Mouse (Mus musculus) hindlimb bud, embryonic 11.5 days (tissue): ENCODE measurements at regions not wholly inside any gene's neighbourhood (a gene's known extent, or its start where the extent isn't known, plus 50 kb on each side); places are given as distances from the start of the nearest gene placed in this dataset.

Experiments used
- DNase-seq: peaks from one replicate; pipeline ENCODE4 v3.0.0-alpha.2; 2012; ENCODE audit warnings: low read depth, low spot score; ENCODE audit errors: extremely low spot score

GRCm38 (mm10) chr8:8103492-8103891 is 557.5 kb downstream of the Efnb2 start:
- DNase-seq = no peak

DNA sequence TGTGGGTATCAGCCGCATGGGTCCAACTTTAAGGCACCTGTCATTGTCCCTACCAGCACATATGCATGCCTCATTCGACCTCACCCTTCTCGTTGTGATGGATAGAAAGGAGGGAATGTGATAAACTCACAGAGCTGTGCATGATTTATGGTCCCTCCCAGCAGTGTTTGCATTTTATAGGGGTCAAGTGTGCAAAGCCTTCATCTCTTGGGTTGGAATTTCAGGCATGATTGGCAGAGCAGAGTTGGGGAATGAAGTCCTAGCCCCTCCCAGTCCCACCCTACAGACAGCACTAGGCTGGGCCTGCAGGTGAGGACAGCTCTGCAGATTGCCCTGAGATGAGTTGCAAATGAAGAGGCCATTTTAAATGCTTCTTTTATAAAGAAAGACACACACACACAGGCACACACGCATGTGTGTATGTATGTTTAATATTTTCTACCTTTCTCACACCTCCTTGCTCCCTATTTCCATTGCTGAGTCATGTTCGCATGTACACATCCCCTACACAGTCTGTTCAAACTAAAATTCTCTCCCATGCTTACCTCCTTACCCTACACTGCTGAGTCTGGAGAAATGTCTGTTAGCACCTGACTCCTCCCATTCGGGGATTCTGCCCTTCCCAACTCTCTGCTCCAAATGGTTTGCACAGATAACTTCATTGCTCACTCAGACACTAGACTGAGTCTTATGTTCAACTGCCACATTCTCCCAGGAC is 558.9 kb downstream of the Efnb2 start:
- DNase-seq = peak; percentile 35

DNA sequence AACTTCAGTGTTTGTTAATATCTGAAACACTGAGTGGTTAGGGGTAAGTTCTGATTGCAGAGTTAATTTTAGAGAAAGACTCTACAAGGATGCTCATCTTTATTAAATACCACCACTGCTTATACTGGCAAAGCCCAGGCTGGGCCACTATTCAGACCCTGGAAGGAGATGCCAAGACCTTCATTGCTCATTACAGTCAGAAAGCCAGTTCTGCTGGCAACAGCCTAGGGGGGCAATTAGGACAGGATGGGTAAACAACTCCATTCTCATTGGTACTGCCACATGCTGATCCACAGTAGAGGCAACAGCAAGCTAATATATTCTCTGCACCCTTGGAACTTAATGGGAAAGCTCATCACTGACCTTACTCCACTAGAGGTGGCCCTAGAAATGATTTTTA is 568.5 kb downstream of the Efnb2 start:
- DNase-seq = no peak

DNA sequence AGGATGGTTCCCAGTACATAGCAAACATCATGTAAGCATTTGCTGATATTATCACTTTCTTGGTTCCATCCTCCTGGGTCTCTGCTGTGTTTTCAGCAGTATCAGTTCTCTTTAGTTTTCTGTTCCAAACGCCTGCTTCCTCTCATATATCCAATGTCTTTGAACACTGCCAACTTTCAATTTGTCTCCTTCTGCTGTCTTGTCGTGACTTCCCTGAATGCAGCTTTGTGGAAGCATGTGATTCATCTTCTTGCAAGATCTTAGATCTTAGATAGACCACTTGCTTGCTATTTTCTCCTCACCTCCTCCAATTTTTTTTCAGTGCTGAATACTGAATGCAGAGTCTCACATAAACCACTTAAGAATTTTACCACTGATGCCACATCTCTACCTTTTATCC is 576.4 kb downstream of the Efnb2 start:
- DNase-seq = no peak

GRCm38 (mm10) chr8:8064074-8064473 is 597.0 kb downstream of the Efnb2 start:
- DNase-seq = no peak

- no peak for DNase-seq
These were observed 606.7 kb downstream of the Efnb2 start for GRCm38 (mm10) chr8:8054224-8054916.

DNA sequence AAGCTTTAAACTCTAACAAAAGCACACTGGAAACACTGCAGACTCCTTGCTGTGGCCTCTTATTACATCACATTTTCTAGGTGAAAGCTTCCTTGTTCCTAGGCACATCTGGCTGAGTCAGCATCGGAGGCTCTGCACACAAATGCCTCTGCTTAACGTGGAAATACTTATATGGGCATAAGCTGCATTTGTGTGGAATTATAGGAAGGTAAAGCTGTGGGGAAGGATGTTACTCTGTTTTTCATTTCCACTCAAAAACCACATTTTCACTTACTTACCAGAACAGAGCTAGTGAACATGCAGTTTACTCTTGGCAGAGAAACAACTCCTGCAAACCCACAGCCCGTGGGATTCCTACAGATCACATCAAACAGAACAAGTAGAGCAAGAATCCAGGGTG is 609.9 kb downstream of the Efnb2 start:
- peak; percentile 31 for DNase-seq

DNA sequence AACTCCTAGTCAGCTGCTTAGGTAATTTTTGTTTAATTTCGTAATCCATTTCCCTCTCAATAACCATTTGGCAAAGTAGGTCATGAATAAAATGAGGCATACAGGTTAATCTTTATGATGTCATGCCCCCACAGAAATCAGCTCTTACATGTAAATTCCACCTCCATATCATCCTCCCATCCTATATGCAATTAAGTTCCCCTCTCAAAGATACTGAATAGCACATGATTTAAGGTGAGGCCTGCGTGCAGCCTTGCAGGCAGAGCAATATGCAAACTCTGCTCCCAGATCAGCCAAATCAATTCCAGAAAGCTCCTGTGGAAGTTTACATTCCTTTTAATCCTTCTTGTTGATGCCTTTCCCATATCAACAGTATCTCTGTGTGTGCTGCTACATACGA is 610.3 kb downstream of the Efnb2 start:
- DNase-seq = no peak

DNA sequence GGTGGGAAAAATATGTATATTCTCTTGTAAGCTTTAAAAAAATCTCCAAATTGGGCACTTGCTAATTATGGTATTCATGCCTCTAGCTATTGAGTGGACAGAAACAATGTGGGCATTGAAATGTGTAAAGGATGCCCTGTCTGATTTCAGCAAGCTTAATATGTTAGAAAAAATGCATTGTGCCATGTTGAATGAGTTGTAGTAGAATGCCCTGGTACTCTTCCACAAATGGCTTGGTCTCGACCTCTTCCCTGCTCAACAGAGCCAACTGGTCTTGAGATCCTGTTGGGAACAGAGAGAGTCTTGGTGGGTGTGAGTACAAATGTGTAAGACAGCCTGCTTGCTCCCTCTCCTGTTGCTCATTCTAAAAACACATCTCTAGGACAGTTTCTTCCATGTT is 616.1 kb downstream of the Efnb2 start:
- no peak for DNase-seq

DNA sequence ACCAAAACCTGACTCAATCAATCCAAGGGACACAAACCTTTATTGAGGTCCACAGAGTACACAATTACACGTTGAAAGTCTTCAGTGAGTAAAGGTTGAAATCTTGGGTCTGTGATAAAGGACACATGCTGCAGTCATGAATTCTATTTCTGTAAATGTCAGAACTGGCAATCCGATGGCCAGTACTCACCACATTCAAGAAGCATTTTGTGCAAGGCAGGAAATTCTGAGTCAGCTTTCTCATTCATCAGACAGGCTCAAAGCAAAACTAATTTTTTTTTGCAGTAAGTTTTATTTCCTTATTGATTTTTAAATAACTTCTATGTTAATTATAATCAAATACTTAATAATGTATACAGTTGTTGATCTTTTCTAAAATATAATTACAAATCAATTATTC is 616.7 kb downstream of the Efnb2 start:
- DNase-seq = no peak

- DNase-seq = no peak
These were observed 623.1 kb downstream of the Efnb2 start for GRCm38 (mm10) chr8:8037929-8038328.

GRCm38 (mm10) chr8:8011151-8011550 is 649.9 kb downstream of the Efnb2 start:
- no peak for DNase-seq

GRCm38 (mm10) chr8:7994905-7995304 is 666.1 kb downstream of the Efnb2 start:
- no peak for DNase-seq

GRCm38 (mm10) chr8:7988820-7989219 is 672.2 kb downstream of the Efnb2 start:
- no peak for DNase-seq

- no peak for DNase-seq
These were observed 684.0 kb downstream of the Efnb2 start for GRCm38 (mm10) chr8:7977020-7977419.

- DNase-seq = no peak
These were observed 687.3 kb downstream of the Efnb2 start for GRCm38 (mm10) chr8:7973791-7974190.

- DNase-seq = no peak
These were observed 696.8 kb downstream of the Efnb2 start for GRCm38 (mm10) chr8:7964276-7964675.

- no peak for DNase-seq
These were observed 704.3 kb downstream of the Efnb2 start for GRCm38 (mm10) chr8:7956745-7957144.

- no peak for DNase-seq
These were observed 706.2 kb downstream of the Efnb2 start for GRCm38 (mm10) chr8:7954851-7955250.

DNA sequence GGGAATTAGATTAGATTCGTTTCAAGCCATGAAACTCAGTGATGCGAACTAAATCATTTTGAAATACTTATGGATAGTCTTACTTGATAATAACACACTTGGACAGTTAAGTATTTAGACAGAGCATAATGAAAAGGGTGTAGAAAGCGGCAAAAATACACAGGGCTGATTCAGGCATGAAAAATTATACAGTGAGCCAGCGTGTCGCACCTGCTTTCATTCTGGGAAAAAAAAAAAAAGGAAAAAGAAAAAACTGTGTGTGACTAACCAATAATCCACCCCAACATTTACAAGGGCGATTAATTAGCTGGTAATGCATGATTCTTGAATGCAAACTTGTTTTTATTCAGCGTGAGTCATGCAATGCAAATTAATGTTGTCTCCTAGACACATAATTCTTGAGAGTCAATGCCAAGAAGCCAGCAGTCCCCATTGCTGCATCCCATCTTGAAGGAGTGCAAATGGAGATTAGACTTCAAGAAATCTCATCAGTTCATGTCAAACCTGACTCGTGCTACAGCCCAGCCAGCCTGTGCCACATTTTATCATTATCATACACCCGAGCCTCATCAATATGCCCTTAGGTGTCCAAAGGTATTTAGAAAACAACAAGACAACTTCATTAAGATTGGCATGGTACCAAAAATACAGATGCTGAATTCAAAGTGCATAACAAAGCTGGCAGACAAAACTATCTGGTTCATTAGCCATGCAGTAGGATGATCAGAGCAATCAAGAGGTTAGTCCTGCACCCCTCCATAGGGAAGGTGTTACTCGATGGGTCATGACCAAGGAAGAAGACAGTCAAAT is 714.9 kb downstream of the Efnb2 start:
- DNase-seq = no peak

DNA sequence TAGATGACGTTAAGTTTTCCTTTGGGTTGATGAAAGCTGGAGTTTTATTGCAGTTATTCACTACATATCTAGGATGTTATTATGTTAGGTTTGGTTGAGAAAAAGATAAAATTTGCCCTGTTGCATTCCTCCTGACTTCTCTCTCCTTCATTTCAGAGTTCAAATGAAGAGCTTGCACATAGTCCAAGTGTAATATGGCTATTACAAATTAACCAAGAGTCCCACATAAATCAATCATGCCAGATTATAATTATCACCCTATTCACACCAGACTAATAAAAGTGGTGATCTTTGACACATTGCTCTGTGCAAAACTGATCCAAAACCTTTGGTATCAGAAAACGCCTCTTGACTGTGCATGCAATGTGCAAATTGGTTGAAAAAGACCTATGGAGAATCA is 724.4 kb downstream of the Efnb2 start:
- no peak for DNase-seq

GRCm38 (mm10) chr8:7919416-7919815 is 741.6 kb downstream of the Efnb2 start:
- no peak for DNase-seq
